Mouse (Mus musculus): ENCODE data around the gene Eif2b3.

Eif2b3 gene

GRCm38 (mm10) chr4:117100036-117100435 lies 80.8 kb downstream of the Eif2b3 start:
- H3K27me3 ChIP-seq (ENCODE audit: insufficient read depth, low read length) = no peaks in the 10 kb centered on the region
- TF ChIP-seq POU5F1 (IDR thresholded peaks at IDR 0.05; ENCODE audit: borderline replicate concordance, low read length) = no peak
- no peak for TF ChIP-seq NANOG (IDR thresholded peaks at IDR 0.05; ENCODE audit: borderline replicate concordance, low read length)
- TF ChIP-seq CTCF (conservative IDR thresholded peaks at IDR 0.05; ENCODE audit: low read length) = no peak
- peaks cover 74% of the 10 kb centered on the region for H3K36me3 ChIP-seq (ENCODE audit: insufficient read depth, low read length)
- H3K4me1 ChIP-seq (replicated peaks; ENCODE audit: low read depth, low read length) = peaks cover 92% of the 10 kb centered on the region
- no peaks in the 10 kb centered on the region for H3K9me3 ChIP-seq (ENCODE audit: low read length)
- peak overlapping the region; percentile 92 for H3K4me3 ChIP-seq (replicated peaks; ENCODE audit: low read length)

GRCm38 (mm10) chr4:117101218-117101617 lies 82.0 kb downstream of the Eif2b3 start:
- Histone ChIP-seq H3K4me3 (replicated peaks; ENCODE audit: low read length) (peak overlapping the region; percentile 13; the same call in 1 of the 2 replicates), H3K4me1 (replicated peaks; ENCODE audit: low read depth, low read length) (peaks cover 97% of the 10 kb centered on the region), H3K36me3 (ENCODE audit: insufficient read depth, low read length) (peaks cover 86% of the 10 kb centered on the region), H3K27me3 (ENCODE audit: insufficient read depth, low read length) (no peaks in the 10 kb centered on the region), H3K9me3 (ENCODE audit: low read length) (no peaks in the 10 kb centered on the region)
- TF ChIP-seq POU5F1 (IDR thresholded peaks at IDR 0.05; ENCODE audit: borderline replicate concordance, low read length) = no peak
- no peak for TF ChIP-seq NANOG (IDR thresholded peaks at IDR 0.05; ENCODE audit: borderline replicate concordance, low read length)
- peak; percentile 56 for TF ChIP-seq CTCF (conservative IDR thresholded peaks at IDR 0.05; ENCODE audit: low read length)

GRCm38 (mm10) chr4:117104672-117105071 lies 85.5 kb downstream of the Eif2b3 start:
- H3K4me1 ChIP-seq (replicated peaks; ENCODE audit: low read depth, low read length) = peaks cover 97% of the 10 kb centered on the region
- no peaks in the 10 kb centered on the region for H3K27me3 ChIP-seq (ENCODE audit: insufficient read depth, low read length)
- no peaks in the 10 kb centered on the region for H3K9me3 ChIP-seq (ENCODE audit: low read length)
- TF ChIP-seq CTCF (conservative IDR thresholded peaks at IDR 0.05; ENCODE audit: low read length) = peak; percentile 23; the same call in 1 of the 2 replicates
- TF ChIP-seq NANOG (IDR thresholded peaks at IDR 0.05; ENCODE audit: borderline replicate concordance, low read length) = no peak
- H3K36me3 ChIP-seq (ENCODE audit: insufficient read depth, low read length) = peaks cover 100% of the 10 kb centered on the region
- H3K4me3 ChIP-seq (replicated peaks; ENCODE audit: low read length) = peak overlapping the region; percentile 52

- Histone ChIP-seq H3K4me1 (replicated peaks; ENCODE audit: low read depth, low read length) (peaks cover 97% of the 10 kb centered on the region), H3K36me3 (ENCODE audit: insufficient read depth, low read length) (peaks cover 100% of the 10 kb centered on the region), H3K27me3 (ENCODE audit: insufficient read depth, low read length) (no peaks in the 10 kb centered on the region), H3K4me3 (replicated peaks; ENCODE audit: low read length) (peak overlapping the region; percentile 52), H3K9me3 (ENCODE audit: low read length) (no peaks in the 10 kb centered on the region)
- no peak for TF ChIP-seq POU5F1 (IDR thresholded peaks at IDR 0.05; ENCODE audit: borderline replicate concordance, low read length)
- TF ChIP-seq NANOG (IDR thresholded peaks at IDR 0.05; ENCODE audit: borderline replicate concordance, low read length) = no peak
- TF ChIP-seq CTCF (conservative IDR thresholded peaks at IDR 0.05; ENCODE audit: low read length) = no peak
Measured at GRCm38 (mm10) chr4:117105127-117105526, 85.9 kb downstream of the Eif2b3 start.

GRCm38 (mm10) chr4:117107813-117108523 lies 88.8 kb downstream of the Eif2b3 start:
- no peak for TF ChIP-seq NANOG (IDR thresholded peaks at IDR 0.05; ENCODE audit: borderline replicate concordance, low read length)
- TF ChIP-seq CTCF (conservative IDR thresholded peaks at IDR 0.05; ENCODE audit: low read length) = no peak
- TF ChIP-seq POU5F1 (IDR thresholded peaks at IDR 0.05; ENCODE audit: borderline replicate concordance, low read length) = no peak
- Histone ChIP-seq H3K4me3 (replicated peaks; ENCODE audit: low read length) (peak overlapping the region; percentile 73), H3K36me3 (ENCODE audit: insufficient read depth, low read length) (peaks cover 98% of the 10 kb centered on the region), H3K9me3 (ENCODE audit: low read length) (no peaks in the 10 kb centered on the region), H3K27me3 (ENCODE audit: insufficient read depth, low read length) (no peaks in the 10 kb centered on the region), H3K4me1 (replicated peaks; ENCODE audit: low read depth, low read length) (peaks cover 80% of the 10 kb centered on the region)

GRCm38 (mm10) chr4:117108524-117108849 lies 89.3 kb downstream of the Eif2b3 start:
- Histone ChIP-seq H3K4me3 (replicated peaks; ENCODE audit: low read length) (peak overlapping the region; percentile 73), H3K36me3 (ENCODE audit: insufficient read depth, low read length) (peaks cover 98% of the 10 kb centered on the region), H3K27me3 (ENCODE audit: insufficient read depth, low read length) (no peaks in the 10 kb centered on the region), H3K9me3 (ENCODE audit: low read length) (no peaks in the 10 kb centered on the region), H3K4me1 (replicated peaks; ENCODE audit: low read depth, low read length) (peaks cover 80% of the 10 kb centered on the region)
- TF ChIP-seq CTCF (conservative IDR thresholded peaks at IDR 0.05; ENCODE audit: low read length) (no peak), POU5F1 (IDR thresholded peaks at IDR 0.05; ENCODE audit: borderline replicate concordance, low read length) (no peak), NANOG (IDR thresholded peaks at IDR 0.05; ENCODE audit: borderline replicate concordance, low read length) (no peak)

GRCm38 (mm10) chr4:117109330-117109729 lies 90.1 kb downstream of the Eif2b3 start:
- TF ChIP-seq NANOG (IDR thresholded peaks at IDR 0.05; ENCODE audit: borderline replicate concordance, low read length) (no peak), CTCF (conservative IDR thresholded peaks at IDR 0.05; ENCODE audit: low read length) (no peak), POU5F1 (IDR thresholded peaks at IDR 0.05; ENCODE audit: borderline replicate concordance, low read length) (no peak)
- H3K36me3 ChIP-seq (ENCODE audit: insufficient read depth, low read length) = peaks cover 98% of the 10 kb centered on the region
- H3K4me1 ChIP-seq (replicated peaks; ENCODE audit: low read depth, low read length) = peaks cover 79% of the 10 kb centered on the region
- H3K27me3 ChIP-seq (ENCODE audit: insufficient read depth, low read length) = no peaks in the 10 kb centered on the region
- H3K9me3 ChIP-seq (ENCODE audit: low read length) = no peaks in the 10 kb centered on the region
- peak overlapping the region; percentile 73 for H3K4me3 ChIP-seq (replicated peaks; ENCODE audit: low read length)

- TF ChIP-seq CTCF (conservative IDR thresholded peaks at IDR 0.05; ENCODE audit: low read length) (no peak), NANOG (IDR thresholded peaks at IDR 0.05; ENCODE audit: borderline replicate concordance, low read length) (no peak), POU5F1 (IDR thresholded peaks at IDR 0.05; ENCODE audit: borderline replicate concordance, low read length) (no peak)
- H3K27me3 ChIP-seq (ENCODE audit: insufficient read depth, low read length) = no peaks in the 10 kb centered on the region
- H3K4me3 ChIP-seq (replicated peaks; ENCODE audit: low read length) = peak overlapping the region; percentile 73
- H3K36me3 ChIP-seq (ENCODE audit: insufficient read depth, low read length) = peaks cover 98% of the 10 kb centered on the region
- no peaks in the 10 kb centered on the region for H3K9me3 ChIP-seq (ENCODE audit: low read length)
- peaks cover 75% of the 10 kb centered on the region for H3K4me1 ChIP-seq (replicated peaks; ENCODE audit: low read depth, low read length)
Measured at GRCm38 (mm10) chr4:117110249-117110648, 91.0 kb downstream of the Eif2b3 start.

- Histone ChIP-seq H3K9me3 (ENCODE audit: low read length) (no peaks in the 10 kb centered on the region), H3K36me3 (ENCODE audit: insufficient read depth, low read length) (peaks cover 98% of the 10 kb centered on the region), H3K4me3 (replicated peaks; ENCODE audit: low read length) (no peak overlapping the region; the same call in 1 of the 2 replicates), H3K27me3 (ENCODE audit: insufficient read depth, low read length) (no peaks in the 10 kb centered on the region), H3K4me1 (replicated peaks; ENCODE audit: low read depth, low read length) (peaks cover 68% of the 10 kb centered on the region)
- TF ChIP-seq NANOG (IDR thresholded peaks at IDR 0.05; ENCODE audit: borderline replicate concordance, low read length) (no peak), CTCF (conservative IDR thresholded peaks at IDR 0.05; ENCODE audit: low read length) (no peak), POU5F1 (IDR thresholded peaks at IDR 0.05; ENCODE audit: borderline replicate concordance, low read length) (no peak)
Measured at GRCm38 (mm10) chr4:117110985-117111384, 91.8 kb downstream of the Eif2b3 start.
